Mouse (Mus musculus) monocyte, adult 5-6 weeks (primary cell): ENCODE results near the gene Cdc14a. TPM values are rescaled to one million over a fixed set of nuclear protein-coding genes. Genes with fewer than 3 reads are reported as not detected.

Experiments
- ATAC-seq: fragments of 153-309, 156-312 bp; replicated peaks from 2 replicates; pipeline ENCODE4 v1.8.0; 2017; ENCODE audit warnings: mild to moderate bottlenecking; ENCODE audit not compliant: low TSS enrichment, insufficient number of reproducible peaks, severe bottlenecking, poor library complexity, low FRiP score
- total RNA-seq: library from RNA; stranded (forward); fragments of 200-1000, 200-491, 200-594 nt; gene quantifications from 3 replicates; pipeline ENCODE4 v1.2.3, GENCODE M21; 2017

Cdc14a gene
- total RNA-seq, 1 experiment from 2014 or later = 28.2 TPM

DNA sequence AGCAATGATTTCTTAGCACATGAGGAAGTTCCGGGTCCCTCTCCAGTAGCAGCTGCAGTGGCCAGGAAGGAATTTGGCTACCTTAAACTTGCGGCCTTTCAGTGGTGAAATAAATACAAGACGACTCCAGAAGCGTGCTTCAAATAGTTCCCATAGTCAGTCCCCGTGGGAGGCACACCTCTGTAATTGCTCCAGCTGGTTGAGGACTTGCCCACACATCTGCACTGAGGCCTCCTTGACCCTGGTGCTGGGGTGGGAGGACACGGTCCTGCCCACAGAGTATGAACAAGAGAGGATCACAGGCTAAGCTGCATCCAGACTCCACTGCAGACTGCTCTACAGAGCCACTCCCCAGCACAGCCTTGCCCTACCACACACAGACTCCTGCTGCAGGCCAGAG lies 85.2 kb downstream of the Cdc14a start:
- ATAC-seq = no peak

DNA sequence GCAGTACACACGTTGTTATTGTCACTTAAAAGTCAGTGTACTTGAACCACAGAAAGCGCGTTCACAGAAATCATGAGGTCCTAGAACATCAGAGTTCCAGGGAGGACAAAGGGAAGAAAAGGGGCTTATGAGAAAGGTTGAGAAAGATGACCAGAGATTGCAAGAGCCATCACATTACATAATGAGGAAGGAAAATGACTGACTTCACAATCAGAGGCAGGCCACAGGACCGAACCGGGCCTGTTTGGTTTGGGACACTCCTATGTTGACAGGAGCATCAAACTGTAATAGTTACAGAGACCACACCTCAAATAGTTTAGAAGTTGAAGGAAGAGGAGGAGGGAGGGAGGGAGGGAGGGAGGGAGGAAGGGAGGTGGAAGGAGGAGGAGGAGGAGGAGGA lies 86.0 kb downstream of the Cdc14a start:
- no peak for ATAC-seq

DNA sequence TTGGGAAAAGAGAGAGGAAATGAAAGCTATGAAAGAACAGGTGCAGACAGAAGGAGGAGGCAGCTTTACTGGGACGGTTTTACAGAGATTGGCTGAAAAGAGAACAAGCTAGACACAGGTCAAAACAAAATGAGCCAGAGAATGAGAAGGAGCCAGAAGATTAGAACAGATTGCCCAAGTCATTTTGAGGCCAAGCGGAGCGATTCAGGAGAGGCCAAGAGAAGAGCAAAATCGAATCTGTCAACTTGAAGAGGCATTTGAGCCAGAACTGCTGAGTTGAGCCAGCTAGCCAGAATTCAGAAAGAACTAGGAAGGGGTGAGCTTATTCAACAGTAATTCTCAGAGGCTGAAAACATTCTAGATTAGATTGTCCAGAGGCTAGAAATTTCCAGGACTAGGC lies 88.8 kb downstream of the Cdc14a start:
- ATAC-seq = no peak

- ATAC-seq = no peak
These were observed 90.1 kb downstream of the Cdc14a start for GRCm38 (mm10) chr3:116333711-116334110.

DNA sequence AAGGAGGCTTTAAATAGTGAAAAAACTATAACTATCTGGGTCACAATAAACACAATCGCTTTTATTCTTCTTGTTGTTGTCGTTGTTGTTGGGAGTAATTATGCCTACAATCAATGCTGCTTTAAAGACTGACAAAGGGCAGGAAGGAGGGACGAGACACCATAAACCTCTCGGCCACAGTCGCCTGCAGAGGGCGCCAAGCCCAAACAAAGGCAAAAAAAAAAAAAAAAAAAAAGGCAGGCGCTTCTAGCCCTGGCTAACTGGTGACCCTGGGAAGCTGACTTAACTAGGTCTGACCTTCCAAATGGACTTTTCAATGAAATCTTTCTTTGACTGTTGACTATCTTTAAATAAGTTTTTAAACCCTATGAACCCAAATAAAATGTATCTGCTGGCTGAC lies 90.6 kb downstream of the Cdc14a start:
- no peak for ATAC-seq

DNA sequence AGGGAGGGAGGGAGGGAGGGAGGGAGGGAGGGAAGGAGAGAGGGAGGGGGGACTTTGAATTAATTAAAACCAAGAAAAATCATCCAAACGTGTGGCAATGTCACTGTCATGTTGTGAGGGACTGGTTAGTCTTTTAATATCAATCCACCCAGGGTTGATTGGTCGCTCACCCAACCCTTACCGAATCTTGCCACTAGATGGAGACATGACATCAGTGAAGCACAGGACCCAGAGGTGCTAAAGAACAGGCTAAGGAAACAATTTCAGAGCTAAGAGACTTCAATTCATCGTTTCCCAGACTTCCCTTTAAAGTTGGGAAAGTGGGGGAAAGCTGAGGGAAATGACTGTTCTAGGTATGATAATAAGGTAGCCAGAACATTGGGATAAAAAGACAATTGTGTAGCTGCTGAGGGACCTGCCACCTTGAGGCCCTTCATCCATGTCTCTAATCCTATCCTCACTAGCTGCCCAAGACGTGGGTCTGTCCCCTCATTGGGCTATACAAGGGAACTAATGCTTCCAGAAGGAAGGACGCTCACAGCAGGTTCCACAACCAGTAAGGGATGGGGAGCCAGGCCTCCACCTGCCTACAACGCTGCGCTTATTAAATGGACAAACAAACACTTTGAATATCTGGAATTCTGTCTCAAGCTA lies 91.9 kb downstream of the Cdc14a start:
- peak; percentile 60; the same call in 1 of the 2 replicates for ATAC-seq

GRCm38 (mm10) chr3:116329976-116330375 lies 93.9 kb downstream of the Cdc14a start:
- ATAC-seq = no peak

GRCm38 (mm10) chr3:116329023-116329762 lies 94.6 kb downstream of the Cdc14a start:
- ATAC-seq = no peak

DNA sequence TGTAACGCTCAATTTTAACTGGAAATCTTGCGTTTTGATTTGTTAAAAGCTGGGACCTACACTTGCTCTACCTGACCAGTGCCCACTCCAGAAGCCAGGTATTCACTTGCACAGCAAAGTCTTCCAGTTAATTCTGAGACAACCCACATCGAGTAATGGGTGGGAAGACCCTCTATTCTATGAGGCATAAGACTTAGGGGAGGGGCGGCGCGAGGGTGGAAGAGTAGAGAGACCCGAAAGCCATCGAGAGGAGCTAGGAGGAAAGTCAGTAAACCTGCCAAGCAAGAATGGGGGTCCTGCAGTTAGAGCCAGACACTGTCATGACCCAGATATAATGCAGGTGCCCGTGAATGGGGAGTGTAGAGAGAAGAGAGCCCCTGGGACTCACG lies 96.2 kb downstream of the Cdc14a start:
- no peak for ATAC-seq

- peak; percentile 58; the same call in 1 of the 2 replicates for ATAC-seq
These were observed 96.7 kb downstream of the Cdc14a start for GRCm38 (mm10) chr3:116327001-116327615.

GRCm38 (mm10) chr3:116325501-116325900 lies 98.3 kb downstream of the Cdc14a start:
- no peak for ATAC-seq

- ATAC-seq = no peak
These were observed 104.1 kb downstream of the Cdc14a start for GRCm38 (mm10) chr3:116319696-116320095.

DNA sequence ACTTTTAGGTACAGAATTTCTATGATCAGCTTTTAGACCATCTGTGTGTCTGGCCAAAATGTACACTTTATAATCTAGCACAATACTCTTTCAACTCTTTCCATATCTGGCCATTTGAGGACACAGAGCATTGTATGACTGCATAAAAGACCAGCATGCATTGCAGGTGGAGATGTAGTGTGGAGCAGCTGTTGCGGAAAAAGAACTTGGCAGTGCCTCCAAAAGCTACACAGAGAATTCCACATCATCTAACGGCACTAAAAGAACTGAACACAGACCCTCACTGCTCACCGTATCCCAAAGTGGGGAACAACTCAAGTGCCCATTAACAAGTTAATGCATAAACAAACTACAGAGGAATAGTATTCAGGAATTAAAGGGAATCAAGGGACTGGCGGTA lies 112.0 kb downstream of the Cdc14a start:
- no peak for ATAC-seq

GRCm38 (mm10) chr3:116311173-116311572 lies 112.7 kb downstream of the Cdc14a start:
- no peak for ATAC-seq

GRCm38 (mm10) chr3:116310672-116311071 lies 113.2 kb downstream of the Cdc14a start:
- no peak for ATAC-seq

DNA sequence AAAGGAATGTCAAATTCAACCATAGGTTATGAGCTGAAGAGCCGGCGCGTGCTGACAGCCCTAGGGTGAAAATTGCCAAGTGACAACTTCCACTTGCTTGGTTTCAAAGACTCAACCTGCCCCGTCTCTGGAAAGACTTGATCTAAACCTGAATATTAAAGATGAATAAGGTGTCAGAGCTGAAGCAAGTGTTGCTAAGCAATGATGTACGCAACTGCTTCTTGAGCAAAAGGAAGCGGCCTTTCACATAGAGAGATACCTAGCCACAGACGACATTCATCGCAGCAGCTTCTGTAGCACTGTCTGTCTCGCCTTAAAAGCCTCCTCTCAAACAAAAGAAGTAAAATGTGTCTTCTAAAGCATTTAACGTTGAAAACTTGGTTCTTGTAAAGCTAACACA lies 113.8 kb downstream of the Cdc14a start:
- ATAC-seq = no peak

DNA sequence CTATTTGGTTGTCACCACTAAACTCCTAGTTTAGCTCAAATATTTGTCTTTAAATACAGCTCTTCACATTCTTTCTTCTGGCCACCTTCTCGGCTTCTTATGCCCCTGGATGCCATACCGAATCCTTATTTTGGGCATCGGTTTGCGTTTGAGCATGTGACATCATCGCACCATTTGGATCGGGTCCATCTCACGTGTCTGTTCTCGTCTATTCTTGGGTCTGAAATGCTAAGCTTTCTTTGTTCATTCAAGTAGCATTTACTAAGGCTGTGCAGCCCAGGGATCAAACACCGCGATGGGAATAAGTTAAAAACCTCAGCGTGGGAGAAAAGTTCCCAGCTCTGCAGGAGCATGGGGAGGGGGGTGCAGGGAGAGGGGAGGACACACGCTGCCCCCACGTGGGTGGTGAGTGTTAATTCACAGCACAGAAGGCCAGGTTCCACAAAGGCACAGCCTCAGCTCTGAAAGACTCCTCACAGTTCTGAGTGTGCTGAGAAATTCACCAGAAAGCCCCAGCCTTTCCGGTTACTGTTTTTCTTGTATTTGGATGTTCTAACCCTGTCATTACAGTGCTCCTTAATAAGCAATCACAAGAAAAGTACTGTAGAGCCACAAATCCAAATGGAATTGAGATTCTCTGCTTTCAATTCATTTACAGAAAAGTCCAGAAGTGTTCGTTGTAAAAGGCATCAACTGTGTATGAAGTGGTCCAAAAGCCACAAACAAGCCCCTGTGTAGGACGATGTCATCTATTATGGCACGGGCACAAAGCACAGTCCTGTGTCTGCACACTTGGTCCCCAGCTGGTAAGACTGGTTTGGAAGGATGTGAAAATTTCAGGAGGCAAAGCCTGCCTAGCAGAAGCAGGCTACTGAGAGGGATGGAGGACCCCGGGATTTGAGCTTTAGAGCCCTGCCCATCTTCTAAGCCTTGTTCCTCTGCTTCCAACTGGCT lies 118.8 kb downstream of the Cdc14a start:
- no peak for ATAC-seq

- ATAC-seq = no peak
These were observed 121.3 kb downstream of the Cdc14a start for GRCm38 (mm10) chr3:116302581-116302980.

DNA sequence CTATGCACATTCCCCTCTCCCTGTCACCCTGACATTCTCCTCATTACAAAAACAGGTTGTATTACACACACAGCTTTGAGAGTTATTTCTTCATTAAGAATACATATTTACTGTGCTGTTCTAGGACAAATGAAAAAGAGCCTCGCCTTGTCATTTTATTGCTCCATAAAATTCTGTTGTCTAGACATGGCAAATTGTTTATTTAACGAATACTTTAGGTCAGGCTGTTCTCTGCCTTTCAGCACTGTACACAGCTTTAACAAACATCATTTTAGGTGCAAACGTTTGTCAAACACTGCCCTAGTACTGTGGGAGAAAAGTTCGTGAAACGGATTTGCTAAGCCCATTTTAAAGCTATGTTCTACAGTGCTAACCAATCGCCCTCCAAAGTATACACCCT lies 122.1 kb downstream of the Cdc14a start:
- no peak for ATAC-seq
